Mouse (Mus musculus) liver, embryonic 15.5 days (tissue): ENCODE results near the gene Repin1. TPM values are rescaled to one million over a fixed set of nuclear protein-coding genes. Genes with fewer than 3 reads are reported as not detected.

ENCODE experiments used
- ATAC-seq: fragments of 200-750 bp; cut with Nextera tagmentation; 2 replicates; pipeline ENCODE4 v1.8.0; 2017; ENCODE audit warnings: moderate number of reproducible peaks, mild to moderate bottlenecking, moderate library complexity; ENCODE audit not compliant: insufficient read depth
- H3K27ac ChIP-seq: fragments of 300-500 bp; sonication (generic); replicated peaks from 2 replicates; pipeline ENCODE4 v1.5.1; 2015; ENCODE audit warnings: mild to moderate bottlenecking, inconsistent platforms
- H3K27me3 ChIP-seq: fragments of 300-500 bp; sonication (generic); 2 replicates; pipeline ENCODE4 v1.6.1; 2015; ENCODE audit warnings: mild to moderate bottlenecking, inconsistent platforms
- H3K36me3 ChIP-seq: fragments of 300-500 bp; sonication (generic); replicated peaks from 2 replicates; pipeline ENCODE4 v1.6.1; 2015; ENCODE audit warnings: moderate library complexity, mild to moderate bottlenecking, inconsistent platforms
- H3K4me1 ChIP-seq: fragments of 300-500 bp; sonication (generic); replicated peaks from 2 replicates; pipeline ENCODE4 v1.6.1; 2015; ENCODE audit warnings: inconsistent platforms
- H3K4me2 ChIP-seq: fragments of 300-500 bp; sonication (generic); 2 replicates; pipeline ENCODE4 v1.6.1; 2015; ENCODE audit warnings: moderate library complexity, mild to moderate bottlenecking, inconsistent platforms
- H3K4me3 ChIP-seq: fragments of 300-500 bp; sonication (generic); replicated peaks from 2 replicates; pipeline ENCODE4 v1.5.1; 2015; ENCODE audit warnings: mild to moderate bottlenecking, inconsistent platforms
- H3K9ac ChIP-seq: fragments of 300-500 bp; sonication (generic); 2 replicates; pipeline ENCODE4 v1.6.1; 2015; ENCODE audit warnings: moderate library complexity, mild to moderate bottlenecking, inconsistent platforms
- H3K9me3 ChIP-seq: fragments of 300-500 bp; sonication (generic); replicated peaks from 2 replicates; pipeline ENCODE4 v1.6.1; 2016; ENCODE audit warnings: inconsistent platforms
- WGBS: fragments of 180-500 bp; shearing (Covaris S2); methylation state at CpG from one replicate; pipeline ENCODE4 v1.1.7; 2015; ENCODE audit warnings: mixed read lengths; ENCODE audit not compliant: insufficient replicate concordance; 5-methylcytosine and 5-hydroxymethylcytosine counted together
- polyA plus RNA-seq: library from polyadenylated mRNA; unstranded; fragments of >200 nt; fragmentation: Nextera tagmentation; extraction: Ambion mirVana; gene quantifications from 2 replicates; pipeline ENCODE4 v1.2.1, GENCODE M21; 2015

Gene Repin1
- polyA plus RNA-seq, 1 experiment from 2014 or later: 9.9 TPM

GRCm38 (mm10) chr6:48581257-48581656 is 12.4 kb upstream of the Repin1 start:
- 49% methylated on average over 3 of the region's 3 CpGs for WGBS
- no peaks in the 10 kb centered on the region for H3K36me3 ChIP-seq

GRCm38 (mm10) chr6:48582037-48582436 is 11.6 kb upstream of the Repin1 start:
- no peaks in the 10 kb centered on the region for H3K36me3 ChIP-seq
- WGBS: 49% methylated on average over 3 of the region's 3 CpGs
- no peak overlapping the region for H3K4me2 ChIP-seq
- no peak for ATAC-seq
- H3K27me3 ChIP-seq: no peaks in the 10 kb centered on the region
- no peak overlapping the region for H3K9ac ChIP-seq
- no peak overlapping the region for H3K27ac ChIP-seq
- no peaks in the 10 kb centered on the region for H3K4me1 ChIP-seq
- H3K9me3 ChIP-seq: no peaks in the 10 kb centered on the region
- H3K4me3 ChIP-seq: no peak overlapping the region

More at GRCm38 (mm10) chr6:48581257-48581656, 12.4 kb upstream of the Repin1 start:
- ATAC-seq: no peak
- H3K4me3 ChIP-seq: no peak overlapping the region
- H3K9me3 ChIP-seq: no peaks in the 10 kb centered on the region
- no peaks in the 10 kb centered on the region for H3K27me3 ChIP-seq
- no peak overlapping the region for H3K9ac ChIP-seq
- no peaks in the 10 kb centered on the region for H3K4me1 ChIP-seq
- no peak overlapping the region for H3K4me2 ChIP-seq
- no peak overlapping the region for H3K27ac ChIP-seq

- WGBS: 11% methylated on average over 6 of the region's 6 CpGs
- no peak within 1 kb of the TSS for H3K27ac ChIP-seq
- no peaks in the 10 kb centered on the region for H3K36me3 ChIP-seq
- peaks cover 12% of the 10 kb centered on the region for H3K4me1 ChIP-seq
- no peak within 1 kb of the TSS for H3K9ac ChIP-seq
- no peak for ATAC-seq
- no peaks in the 10 kb centered on the region for H3K9me3 ChIP-seq
- H3K4me3 ChIP-seq: no peak within 1 kb of the TSS
- H3K4me2 ChIP-seq: no peak within 1 kb of the TSS
- no peaks in the 10 kb centered on the region for H3K27me3 ChIP-seq
These were observed 4.4 kb upstream of the Repin1 start, which contains the start of gene Gm45021 for GRCm38 (mm10) chr6:48589194-48589750. TSS of gene Gm45021 (plus strand) at chr6:48589610.

- 0 out of 2 replicates have a peak overlapping the region, but pooled peaks have one; percentile 21 for H3K4me2 ChIP-seq
- H3K4me1 ChIP-seq: peaks cover 20% of the 10 kb centered on the region
- H3K27ac ChIP-seq: peak overlapping the region; percentile 62
- no peak overlapping the region for H3K9ac ChIP-seq
- H3K27me3 ChIP-seq: no peaks in the 10 kb centered on the region
- WGBS: 66% methylated on average over 3 of the region's 3 CpGs
- no peak for ATAC-seq
- no peaks in the 10 kb centered on the region for H3K9me3 ChIP-seq
- no peak overlapping the region for H3K4me3 ChIP-seq
- H3K36me3 ChIP-seq: peaks cover 4% of the 10 kb centered on the region
These were observed 2.4 kb upstream of the Repin1 start for GRCm38 (mm10) chr6:48591221-48591845.

GRCm38 (mm10) chr6:48591871-48592270 is 1.8 kb upstream of the Repin1 start:
- H3K9me3 ChIP-seq: no peaks in the 10 kb centered on the region
- H3K9ac ChIP-seq: no peak overlapping the region
- ATAC-seq: no peak
- 0 out of 2 replicates have a peak overlapping the region, but pooled peaks have one; percentile 21 for H3K4me2 ChIP-seq
- H3K4me3 ChIP-seq: no peak overlapping the region
- peaks cover 20% of the 10 kb centered on the region for H3K4me1 ChIP-seq
- WGBS: 60% methylated on average over 6 of the region's 6 CpGs
- peak overlapping the region; percentile 62 for H3K27ac ChIP-seq
- no peaks in the 10 kb centered on the region for H3K27me3 ChIP-seq
- peaks cover 10% of the 10 kb centered on the region for H3K36me3 ChIP-seq

GRCm38 (mm10) chr6:48594043-48594738 is 508 bp downstream of the Repin1 start:
- peak overlapping the region; percentile 66 for H3K4me3 ChIP-seq
- under 1% methylated on average over 41 of the region's 41 CpGs for WGBS
- H3K4me1 ChIP-seq: peaks cover 24% of the 10 kb centered on the region
- peak overlapping the region; percentile 71 for H3K27ac ChIP-seq
- ATAC-seq: peak; percentile 21
- H3K27me3 ChIP-seq: no peaks in the 10 kb centered on the region
- peak overlapping the region; percentile 56 for H3K9ac ChIP-seq
- no peaks in the 10 kb centered on the region for H3K9me3 ChIP-seq
- peaks cover 22% of the 10 kb centered on the region for H3K36me3 ChIP-seq
- H3K4me2 ChIP-seq: peak overlapping the region; percentile 76

GRCm38 (mm10) chr6:48595278-48595677 is 1.6 kb downstream of the Repin1 start:
- ATAC-seq: no peak
- 27% methylated on average over 1 of the region's 1 CpGs for WGBS
- peaks cover 31% of the 10 kb centered on the region for H3K4me1 ChIP-seq

GRCm38 (mm10) chr6:48596545-48597232 is 3.0 kb downstream of the Repin1 start:
- 86% methylated on average over 45 of the region's 45 CpGs for WGBS
- Histone ChIP-seq H3K9me3 (no peaks in the 10 kb centered on the region), H3K36me3 (peaks cover 22% of the 10 kb centered on the region), H3K27ac (no peak overlapping the region), H3K27me3 (no peaks in the 10 kb centered on the region), H3K4me1 (peaks cover 42% of the 10 kb centered on the region), H3K4me3 (no peak overlapping the region), H3K4me2 (no peak overlapping the region), H3K9ac (no peak overlapping the region)
- ATAC-seq: no peak

More at GRCm38 (mm10) chr6:48595278-48595677, 1.6 kb downstream of the Repin1 start:
- Histone ChIP-seq H3K9me3 (no peaks in the 10 kb centered on the region), H3K36me3 (peaks cover 22% of the 10 kb centered on the region), H3K4me2 (peak overlapping the region; percentile 76), H3K27me3 (no peaks in the 10 kb centered on the region), H3K9ac (no peak overlapping the region), H3K27ac (no peak overlapping the region), H3K4me3 (peak overlapping the region; percentile 66)

GRCm38 (mm10) chr6:48597233-48597625 is 3.5 kb downstream of the Repin1 start:
- no peak for ATAC-seq
- no peaks in the 10 kb centered on the region for H3K27me3 ChIP-seq
- H3K4me2 ChIP-seq: no peak overlapping the region
- H3K4me3 ChIP-seq: no peak overlapping the region
- no peak overlapping the region for H3K9ac ChIP-seq
- H3K9me3 ChIP-seq: no peaks in the 10 kb centered on the region
- 89% methylated on average over 27 of the region's 27 CpGs for WGBS
- H3K36me3 ChIP-seq: peaks cover 22% of the 10 kb centered on the region
- H3K4me1 ChIP-seq: peaks cover 46% of the 10 kb centered on the region
- H3K27ac ChIP-seq: no peak overlapping the region

GRCm38 (mm10) chr6:48600594-48600993 is 6.9 kb downstream of the Repin1 start:
- H3K4me1 ChIP-seq: peaks cover 33% of the 10 kb centered on the region
- no peak overlapping the region for H3K4me3 ChIP-seq
- H3K27me3 ChIP-seq: no peaks in the 10 kb centered on the region
- no peak for ATAC-seq
- WGBS: 64% methylated on average over 1 of the region's 1 CpGs
- peaks cover 22% of the 10 kb centered on the region for H3K36me3 ChIP-seq
- 0 out of 2 replicates have a peak overlapping the region, but pooled peaks have one; percentile 90 for H3K4me2 ChIP-seq
- H3K27ac ChIP-seq: no peak overlapping the region
- no peak overlapping the region for H3K9ac ChIP-seq
- no peaks in the 10 kb centered on the region for H3K9me3 ChIP-seq
